Mouse (Mus musculus): Measurements from ENCODE around the gene Dnah12.

- TF ChIP-seq CTCF (IDR thresholded peaks at IDR 0.05; ENCODE audit: low read depth) (no peak), EP300 (IDR thresholded peaks at IDR 0.05; ENCODE audit: low read depth) (no peak)
Measured at GRCm38 (mm10) chr14:26881700-26882099, 188.6 kb downstream of the Dnah12 start.
